Mouse (Mus musculus) megakaryocyte, embryonic 14.5 days (primary cell): ENCODE measurements around the gene Dnaaf1.

Source experiments
- FLI1 ChIP-seq: IDR thresholded peaks from 2 replicates; pipeline ENCODE4 v1.6.1; 2012; ENCODE audit warnings: low read length, inconsistent platforms, mixed read lengths
- GATA1 ChIP-seq: IDR thresholded peaks from 3 replicates; pipeline ENCODE4 v1.6.1; 2012; ENCODE audit warnings: mixed read lengths, low read length, inconsistent platforms, borderline replicate concordance

DNA sequence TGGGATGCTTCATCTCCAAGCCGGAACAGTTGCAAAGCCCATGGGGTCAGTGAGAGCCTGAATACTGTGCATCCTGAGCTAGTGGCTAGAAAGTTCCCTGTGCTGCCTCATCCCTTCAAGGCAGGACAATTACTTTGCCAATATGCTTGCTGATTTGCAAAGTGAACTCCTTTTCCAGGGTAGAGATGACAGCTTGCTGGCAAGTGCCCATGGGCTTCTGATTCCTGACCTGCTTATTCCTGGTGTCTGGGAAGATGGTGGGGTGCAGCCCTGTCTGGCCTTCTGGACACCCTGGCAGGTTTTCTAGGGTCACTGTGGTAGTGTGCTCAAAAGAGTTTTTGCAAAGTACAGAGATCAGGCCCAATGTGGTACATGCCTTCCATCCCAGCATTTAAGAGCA lies 67.9 kb downstream of the Dnaaf1 start:
- TF ChIP-seq GATA1 (no peak), FLI1 (no peak)
